Mouse (Mus musculus): Measurements from ENCODE around the gene Tnfsf15. TPM values are rescaled to one million over a fixed set of nuclear protein-coding genes. Genes with fewer than 3 reads are reported as not detected.

The Tnfsf15 gene
- polyA plus RNA-seq, 1 experiment from 2014 or later, result 0.05 TPM

GRCm38 (mm10) chr4:63702006-63702704 lies 42.8 kb downstream of the Tnfsf15 start:
- no peak for ATAC-seq (replicated peaks; ENCODE audit: extremely low read depth, insufficient read depth, low FRiP score)
- 85% methylated on average over 4 of the region's 4 CpGs for WGBS

GRCm38 (mm10) chr4:63699749-63700148 lies 45.2 kb downstream of the Tnfsf15 start:
- no peak overlapping the region for H3K4me3 ChIP-seq (ENCODE audit: low read length)
- H3K27ac ChIP-seq (ENCODE audit: low read length), result no peak overlapping the region
- no peaks in the 10 kb centered on the region for H3K9me3 ChIP-seq (replicated peaks; ENCODE audit: control insufficient read depth, low read length)
- no peaks in the 10 kb centered on the region for H3K4me1 ChIP-seq (ENCODE audit: control insufficient read depth, insufficient read depth, low read length)
- H3K27me3 ChIP-seq (ENCODE audit: control insufficient read depth, insufficient read depth, low read length), result no peaks in the 10 kb centered on the region
- H3K4me2 ChIP-seq (ENCODE audit: low read depth, low read length), result no peak overlapping the region
- ATAC-seq (replicated peaks; ENCODE audit: extremely low read depth, insufficient read depth, low FRiP score), result no peak
- no peaks in the 10 kb centered on the region for H3K36me3 ChIP-seq (ENCODE audit: control insufficient read depth, insufficient read depth)
- 63% methylated on average over 3 of the region's 3 CpGs for WGBS
- H3K9ac ChIP-seq (ENCODE audit: low read length), result no peak overlapping the region

More at GRCm38 (mm10) chr4:63702006-63702704, 42.8 kb downstream of the Tnfsf15 start:
- Histone ChIP-seq H3K36me3 (ENCODE audit: control insufficient read depth, insufficient read depth) (no peaks in the 10 kb centered on the region), H3K4me1 (ENCODE audit: control insufficient read depth, insufficient read depth, low read length) (no peaks in the 10 kb centered on the region), H3K4me3 (ENCODE audit: low read length) (no peak overlapping the region), H3K9me3 (replicated peaks; ENCODE audit: control insufficient read depth, low read length) (no peaks in the 10 kb centered on the region), H3K9ac (ENCODE audit: low read length) (no peak overlapping the region), H3K27ac (ENCODE audit: low read length) (no peak overlapping the region), H3K27me3 (ENCODE audit: control insufficient read depth, insufficient read depth, low read length) (no peaks in the 10 kb centered on the region), H3K4me2 (ENCODE audit: low read depth, low read length) (no peak overlapping the region)

GRCm38 (mm10) chr4:63696921-63697320 lies 48.0 kb downstream of the Tnfsf15 start:
- Histone ChIP-seq H3K4me2 (ENCODE audit: low read depth, low read length) (no peak overlapping the region), H3K4me3 (ENCODE audit: low read length) (no peak overlapping the region), H3K36me3 (ENCODE audit: control insufficient read depth, insufficient read depth) (no peaks in the 10 kb centered on the region), H3K4me1 (ENCODE audit: control insufficient read depth, insufficient read depth, low read length) (no peaks in the 10 kb centered on the region), H3K9me3 (replicated peaks; ENCODE audit: control insufficient read depth, low read length) (no peaks in the 10 kb centered on the region), H3K27ac (ENCODE audit: low read length) (no peak overlapping the region), H3K9ac (ENCODE audit: low read length) (no peak overlapping the region), H3K27me3 (ENCODE audit: control insufficient read depth, insufficient read depth, low read length) (no peaks in the 10 kb centered on the region)
- ATAC-seq (replicated peaks; ENCODE audit: extremely low read depth, insufficient read depth, low FRiP score), result no peak
- 78% methylated on average over 4 of the region's 4 CpGs for WGBS

GRCm38 (mm10) chr4:63692351-63692750 lies 52.6 kb downstream of the Tnfsf15 start:
- H3K27ac ChIP-seq (ENCODE audit: low read length), result no peak overlapping the region

GRCm38 (mm10) chr4:63687429-63687828 lies 57.5 kb downstream of the Tnfsf15 start:
- H3K4me3 ChIP-seq (ENCODE audit: low read length), result no peak overlapping the region
- ATAC-seq (replicated peaks; ENCODE audit: extremely low read depth, insufficient read depth, low FRiP score), result no peak
- WGBS, result 65% methylated on average over 8 of the region's 8 CpGs

More at GRCm38 (mm10) chr4:63692351-63692750, 52.6 kb downstream of the Tnfsf15 start:
- H3K4me3 ChIP-seq (ENCODE audit: low read length), result no peak overlapping the region
- H3K36me3 ChIP-seq (ENCODE audit: control insufficient read depth, insufficient read depth), result no peaks in the 10 kb centered on the region
- no peak overlapping the region for H3K9ac ChIP-seq (ENCODE audit: low read length)
- H3K4me1 ChIP-seq (ENCODE audit: control insufficient read depth, insufficient read depth, low read length), result no peaks in the 10 kb centered on the region
- ATAC-seq (replicated peaks; ENCODE audit: extremely low read depth, insufficient read depth, low FRiP score), result no peak
- H3K4me2 ChIP-seq (ENCODE audit: low read depth, low read length), result no peak overlapping the region
- 0 out of 2 replicates have a peak, but pooled peaks cover 2% of the 10 kb centered on the region for H3K27me3 ChIP-seq (ENCODE audit: control insufficient read depth, insufficient read depth, low read length)
- no peaks in the 10 kb centered on the region for H3K9me3 ChIP-seq (replicated peaks; ENCODE audit: control insufficient read depth, low read length)

GRCm38 (mm10) chr4:63686157-63686556 lies 58.8 kb downstream of the Tnfsf15 start:
- H3K36me3 ChIP-seq (ENCODE audit: control insufficient read depth, insufficient read depth), result no peaks in the 10 kb centered on the region
- H3K4me2 ChIP-seq (ENCODE audit: low read depth, low read length), result no peak overlapping the region
- no peak; the same call in 1 of the 2 replicates for ATAC-seq (replicated peaks; ENCODE audit: extremely low read depth, insufficient read depth, low FRiP score)
- H3K27me3 ChIP-seq (ENCODE audit: control insufficient read depth, insufficient read depth, low read length), result 0 out of 2 replicates have a peak, but pooled peaks cover 2% of the 10 kb centered on the region
- H3K9me3 ChIP-seq (replicated peaks; ENCODE audit: control insufficient read depth, low read length), result no peaks in the 10 kb centered on the region
- H3K27ac ChIP-seq (ENCODE audit: low read length), result no peak overlapping the region
- no peak overlapping the region for H3K9ac ChIP-seq (ENCODE audit: low read length)
- H3K4me1 ChIP-seq (ENCODE audit: control insufficient read depth, insufficient read depth, low read length), result no peaks in the 10 kb centered on the region
- no peak overlapping the region for H3K4me3 ChIP-seq (ENCODE audit: low read length)

More at GRCm38 (mm10) chr4:63687429-63687828, 57.5 kb downstream of the Tnfsf15 start:
- Histone ChIP-seq H3K36me3 (ENCODE audit: control insufficient read depth, insufficient read depth) (no peaks in the 10 kb centered on the region), H3K9me3 (replicated peaks; ENCODE audit: control insufficient read depth, low read length) (no peaks in the 10 kb centered on the region), H3K4me2 (ENCODE audit: low read depth, low read length) (no peak overlapping the region), H3K27ac (ENCODE audit: low read length) (no peak overlapping the region), H3K27me3 (ENCODE audit: control insufficient read depth, insufficient read depth, low read length) (0 out of 2 replicates have a peak, but pooled peaks cover 2% of the 10 kb centered on the region), H3K4me1 (ENCODE audit: control insufficient read depth, insufficient read depth, low read length) (no peaks in the 10 kb centered on the region), H3K9ac (ENCODE audit: low read length) (no peak overlapping the region)

GRCm38 (mm10) chr4:63685253-63685525 lies 59.7 kb downstream of the Tnfsf15 start:
- H3K27ac ChIP-seq (ENCODE audit: low read length), result no peak overlapping the region
- WGBS, result 57% methylated on average over 4 of the region's 4 CpGs
- no peaks in the 10 kb centered on the region for H3K4me1 ChIP-seq (ENCODE audit: control insufficient read depth, insufficient read depth, low read length)
- H3K9me3 ChIP-seq (replicated peaks; ENCODE audit: control insufficient read depth, low read length), result no peaks in the 10 kb centered on the region
- no peak overlapping the region for H3K4me2 ChIP-seq (ENCODE audit: low read depth, low read length)
- H3K36me3 ChIP-seq (ENCODE audit: control insufficient read depth, insufficient read depth), result no peaks in the 10 kb centered on the region
- no peak overlapping the region for H3K4me3 ChIP-seq (ENCODE audit: low read length)
- no peak for ATAC-seq (replicated peaks; ENCODE audit: extremely low read depth, insufficient read depth, low FRiP score)
- 0 out of 2 replicates have a peak, but pooled peaks cover 2% of the 10 kb centered on the region for H3K27me3 ChIP-seq (ENCODE audit: control insufficient read depth, insufficient read depth, low read length)
- no peak overlapping the region for H3K9ac ChIP-seq (ENCODE audit: low read length)

GRCm38 (mm10) chr4:63684412-63685252 lies 60.3 kb downstream of the Tnfsf15 start:
- Histone ChIP-seq H3K36me3 (ENCODE audit: control insufficient read depth, insufficient read depth) (no peaks in the 10 kb centered on the region), H3K27ac (ENCODE audit: low read length) (no peak overlapping the region), H3K9me3 (replicated peaks; ENCODE audit: control insufficient read depth, low read length) (no peaks in the 10 kb centered on the region), H3K4me2 (ENCODE audit: low read depth, low read length) (no peak overlapping the region), H3K27me3 (ENCODE audit: control insufficient read depth, insufficient read depth, low read length) (0 out of 2 replicates have a peak, but pooled peaks cover 2% of the 10 kb centered on the region), H3K9ac (ENCODE audit: low read length) (no peak overlapping the region), H3K4me3 (ENCODE audit: low read length) (no peak overlapping the region), H3K4me1 (ENCODE audit: control insufficient read depth, insufficient read depth, low read length) (no peaks in the 10 kb centered on the region)
- ATAC-seq (replicated peaks; ENCODE audit: extremely low read depth, insufficient read depth, low FRiP score), result no peak
- 75% methylated on average over 10 of the region's 10 CpGs for WGBS

GRCm38 (mm10) chr4:63683716-63684115 lies 61.2 kb downstream of the Tnfsf15 start:
- no peaks in the 10 kb centered on the region for H3K4me1 ChIP-seq (ENCODE audit: control insufficient read depth, insufficient read depth, low read length)
- ATAC-seq (replicated peaks; ENCODE audit: extremely low read depth, insufficient read depth, low FRiP score), result no peak
- no peak overlapping the region for H3K4me3 ChIP-seq (ENCODE audit: low read length)
- WGBS, result 89% methylated on average over 6 of the region's 6 CpGs
- no peak overlapping the region for H3K9ac ChIP-seq (ENCODE audit: low read length)
- H3K36me3 ChIP-seq (ENCODE audit: control insufficient read depth, insufficient read depth), result no peaks in the 10 kb centered on the region
- H3K4me2 ChIP-seq (ENCODE audit: low read depth, low read length), result no peak overlapping the region
- no peak overlapping the region for H3K27ac ChIP-seq (ENCODE audit: low read length)
- 0 out of 2 replicates have a peak, but pooled peaks cover 2% of the 10 kb centered on the region for H3K27me3 ChIP-seq (ENCODE audit: control insufficient read depth, insufficient read depth, low read length)
- no peaks in the 10 kb centered on the region for H3K9me3 ChIP-seq (replicated peaks; ENCODE audit: control insufficient read depth, low read length)

All from heart, embryonic 16.5 days (tissue).